Mouse (Mus musculus): ENCODE measurements around the gene Cavin4.
"Not testable (repeated sequence)": the region's sequence is repeated elsewhere in the genome, so short reads cannot be mapped to it uniquely, and the experiment has no call there.

DNA sequence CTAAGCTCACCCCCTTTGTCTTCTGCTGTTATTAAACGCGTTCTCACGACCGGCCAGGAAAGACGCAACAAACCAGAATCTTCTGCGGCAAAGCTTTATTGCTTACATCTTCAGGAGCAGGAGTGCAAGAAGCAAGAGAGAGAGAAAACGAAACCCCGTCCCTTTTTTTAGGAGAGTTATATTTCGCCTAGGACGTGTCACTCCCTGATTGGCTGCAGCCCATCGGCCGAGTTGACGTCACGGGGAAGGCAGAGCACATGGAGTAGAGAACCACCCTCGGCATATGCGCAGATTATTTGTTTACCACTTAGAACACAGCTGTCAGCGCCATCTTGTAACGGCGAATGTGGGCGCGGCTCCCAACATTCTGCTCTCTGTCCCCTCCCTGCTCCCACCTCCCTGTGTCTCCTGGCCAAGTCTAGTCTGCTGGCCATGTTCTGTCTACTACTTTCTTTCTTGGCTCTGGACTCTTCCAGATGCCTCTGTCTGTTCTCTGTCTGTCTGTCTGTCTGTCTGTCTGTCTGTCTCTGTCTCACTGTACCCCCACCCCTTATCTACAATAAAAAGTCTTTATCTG is 20.4 kb downstream of the Cavin4 start:
- not testable (repeated sequence) for TF ChIP-seq CTCF, EP300 (IDR thresholded peaks at IDR 0.05; ENCODE audit: low read depth)

Data from liver, postnatal 0 days (tissue).